Mouse (Mus musculus) frontal cortex, postnatal 25 days (tissue): ENCODE results near the gene Gm45140.

Source experiments
- DNase-seq, 2 experiments: peaks; one replicate each; pipeline ENCODE4 v3.0.0; 2022; ENCODE audit warnings: low spot score in 2 of 2

Gm45140 gene

DNA sequence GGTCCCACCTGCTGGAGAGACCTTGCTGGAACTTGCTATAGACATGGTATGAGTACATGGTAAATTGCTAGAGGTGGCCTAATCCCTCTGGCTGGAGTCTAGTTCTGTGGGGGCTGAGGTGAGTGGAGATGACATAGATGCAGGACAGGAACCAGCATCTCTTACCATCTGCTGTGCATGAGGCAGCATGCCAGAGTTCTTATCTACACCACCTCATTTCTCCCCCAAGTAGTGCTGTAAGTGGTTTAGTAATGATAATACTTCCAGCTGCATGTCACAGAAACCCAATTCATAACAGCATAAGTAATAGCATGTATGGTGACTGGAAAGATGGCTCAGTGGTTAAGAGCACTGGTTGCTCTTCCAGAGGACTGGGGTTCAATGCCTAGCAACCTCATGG is 95.1 kb downstream of the Gm45140 start:
- no peak for DNase-seq

DNA sequence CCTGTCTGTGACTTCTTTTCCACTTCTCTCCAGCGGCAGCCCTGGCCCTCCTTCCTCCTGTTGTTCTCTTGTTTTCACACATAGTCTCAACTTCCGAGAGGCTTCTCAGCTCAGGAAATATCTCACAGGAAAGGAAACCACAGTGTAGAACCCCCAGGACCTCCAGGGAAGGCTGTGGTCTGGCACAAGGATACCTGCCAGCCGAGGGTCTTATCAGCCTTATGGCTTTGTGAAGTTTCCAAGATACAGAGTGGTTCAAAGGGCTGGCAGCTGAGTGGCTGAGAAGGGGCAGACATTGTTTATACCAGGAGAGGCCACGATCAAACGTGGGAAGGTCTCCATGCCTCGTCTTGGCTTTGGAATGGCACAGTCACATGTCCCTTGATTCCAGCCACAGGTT is 95.7 kb downstream of the Gm45140 start:
- DNase-seq, result no peak
